Mouse (Mus musculus) T-helper 17 cell (primary cell): ENCODE data around the gene Slc25a51.
"Not testable (repeated sequence)": the region's sequence is repeated elsewhere in the genome, so short reads cannot be mapped to it uniquely, and the experiment has no call there.

Experiments
- in situ Hi-C, 2 experiments: fragments of 300-600 bp; cut with MboI, MseI; formaldehyde crosslinking; loops; 1 replicate in 1 of 2; 2 replicates in 1 of 2; pipeline ENCODE4 v1.15.1; 2025; ENCODE audit warnings: high pct_unique_total_duplicates in 2 of 2

Gene Slc25a51

DNA sequence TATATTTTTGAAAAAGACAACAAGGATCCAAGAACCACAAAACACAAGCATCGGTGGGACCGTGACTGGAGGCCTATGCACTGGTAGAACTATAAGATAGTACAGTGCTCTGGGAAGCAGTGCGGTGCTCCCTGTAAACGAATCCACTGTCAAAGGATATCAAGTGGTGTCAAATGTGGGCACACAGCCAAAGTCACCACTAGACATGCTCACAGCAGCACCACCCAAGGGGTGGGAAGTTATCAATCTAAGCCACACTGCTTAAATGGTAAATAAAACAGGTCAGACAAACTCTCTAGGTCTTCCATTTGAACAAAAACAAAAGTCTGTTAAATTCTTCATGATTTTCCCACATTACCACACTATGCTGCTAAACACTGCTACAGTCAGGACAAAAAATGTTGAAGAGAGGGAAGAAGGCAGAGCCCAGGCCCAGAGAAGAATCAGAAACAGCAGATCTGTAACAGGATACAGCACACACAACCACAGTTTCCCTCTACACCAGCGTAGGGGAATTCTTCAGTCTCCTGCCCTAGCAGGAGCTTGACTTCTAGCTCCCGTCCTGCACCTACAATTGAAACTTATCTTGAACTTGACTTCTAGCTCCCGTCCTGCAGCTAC is 5.6 kb downstream of the Slc25a51 start:
- in situ Hi-C loops = loop anchor here in 1 of 2 experiments (10.0 kb wide), 1 partner anchor 742 kb away; no protein-coding TSS in a partner anchor

DNA sequence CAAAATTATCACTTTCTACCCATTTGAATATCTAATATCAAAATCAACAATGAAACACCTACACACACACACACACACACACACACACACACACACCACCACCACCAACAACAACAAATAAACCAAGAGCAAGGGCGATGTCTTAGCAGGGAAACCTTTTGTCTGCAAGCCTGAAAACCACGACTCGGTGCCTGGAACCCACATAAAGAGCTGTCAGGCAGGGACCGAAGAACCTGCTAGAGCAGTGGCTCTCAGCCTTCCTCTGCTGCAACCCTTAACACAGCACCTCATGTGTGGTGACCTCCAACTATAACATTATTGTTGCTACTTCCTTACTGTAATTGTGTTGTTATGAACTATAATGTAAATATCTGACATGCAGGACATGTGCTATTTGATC is 6.3 kb downstream of the Slc25a51 start:
- in situ Hi-C loops = loop anchor here in 1 of 2 experiments (10.0 kb wide), 1 partner anchor 743 kb away; no protein-coding TSS in a partner anchor

DNA sequence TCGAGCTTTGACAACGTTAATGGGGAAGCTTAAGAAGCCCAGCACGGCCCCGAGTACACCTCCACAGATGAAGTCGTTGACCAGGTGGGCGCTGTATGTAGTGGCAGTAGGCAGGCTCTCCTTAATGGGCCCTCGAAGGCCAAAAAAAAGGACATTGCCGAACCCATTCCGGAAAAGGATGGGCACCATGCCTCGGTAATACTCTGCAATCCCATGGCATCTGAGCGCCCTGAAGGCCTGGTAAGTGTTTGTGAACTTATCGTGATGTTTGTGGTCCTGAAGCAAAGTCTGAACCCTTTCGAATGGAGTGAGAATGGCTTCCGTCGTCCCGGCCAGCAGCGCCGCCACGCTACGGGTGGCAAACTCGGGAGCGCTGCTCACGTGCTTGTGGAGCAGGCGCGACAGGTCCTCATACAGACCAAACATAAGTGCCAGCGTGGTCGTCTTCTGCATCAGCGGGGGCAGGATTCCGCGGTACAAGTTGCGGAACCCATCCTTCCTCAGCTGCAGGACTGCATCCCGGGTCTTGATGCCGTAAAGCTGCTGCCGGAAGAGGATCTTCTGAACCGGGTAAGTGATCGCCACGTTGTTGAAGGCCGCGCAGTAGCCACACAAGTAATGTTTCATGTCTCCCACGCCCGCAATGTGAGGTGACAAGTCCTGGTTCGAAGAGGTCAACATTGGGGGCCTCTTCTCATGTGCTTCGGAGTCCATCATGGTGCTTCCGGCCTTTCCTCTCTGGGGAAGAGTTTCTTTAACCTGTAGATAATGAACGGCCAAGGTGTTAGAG is 8.9 kb downstream of the Slc25a51 start:
- in situ Hi-C loops = loop anchor here in 1 of 2 experiments (10.0 kb wide), 1 partner anchor 745 kb away; no protein-coding TSS in a partner anchor

DNA sequence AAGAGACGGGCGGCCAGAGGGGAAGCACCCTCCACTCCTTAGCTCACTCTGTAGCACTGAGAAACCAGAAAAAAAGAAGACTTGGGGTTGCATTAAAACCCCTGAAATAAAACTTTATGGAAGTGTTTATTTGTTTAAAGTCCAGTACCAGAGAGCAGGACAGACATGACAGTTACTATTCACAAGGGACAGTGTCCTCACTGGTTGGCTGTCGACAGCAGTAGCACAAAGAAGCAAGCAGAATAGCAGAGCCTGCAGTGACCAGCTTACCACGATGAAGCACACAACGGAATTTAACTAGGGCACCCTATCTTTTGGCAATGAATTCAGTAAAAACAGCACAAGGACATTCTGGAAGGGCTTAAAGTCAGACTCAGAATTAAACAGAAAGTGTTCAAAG is 10.3 kb downstream of the Slc25a51 start:
- in situ Hi-C loops = not testable (repeated sequence)

- in situ Hi-C loops = not testable (repeated sequence)
These were observed 12.4 kb downstream of the Slc25a51 start for GRCm38 (mm10) chr4:45396211-45396610.

DNA sequence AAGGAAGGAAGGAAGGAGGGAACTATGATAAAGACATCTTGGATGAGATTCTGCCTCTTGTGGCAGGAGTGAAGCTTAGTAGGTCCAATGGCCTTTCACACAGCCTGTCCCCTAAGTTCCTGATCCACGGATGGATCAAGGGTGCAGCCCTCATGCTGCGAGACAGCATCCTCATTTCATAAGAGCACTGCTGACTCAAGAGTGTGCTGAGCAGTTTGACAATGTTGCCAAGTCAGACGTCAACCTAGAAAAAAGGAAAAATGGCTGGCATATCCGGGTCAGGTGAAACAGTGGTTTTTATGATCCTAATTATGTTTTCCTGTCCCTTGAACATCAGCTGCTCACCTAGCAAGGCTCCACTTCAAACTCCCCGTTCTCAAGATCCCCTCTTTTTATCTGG is 14.9 kb downstream of the Slc25a51 start:
- in situ Hi-C loops = no loop called here

DNA sequence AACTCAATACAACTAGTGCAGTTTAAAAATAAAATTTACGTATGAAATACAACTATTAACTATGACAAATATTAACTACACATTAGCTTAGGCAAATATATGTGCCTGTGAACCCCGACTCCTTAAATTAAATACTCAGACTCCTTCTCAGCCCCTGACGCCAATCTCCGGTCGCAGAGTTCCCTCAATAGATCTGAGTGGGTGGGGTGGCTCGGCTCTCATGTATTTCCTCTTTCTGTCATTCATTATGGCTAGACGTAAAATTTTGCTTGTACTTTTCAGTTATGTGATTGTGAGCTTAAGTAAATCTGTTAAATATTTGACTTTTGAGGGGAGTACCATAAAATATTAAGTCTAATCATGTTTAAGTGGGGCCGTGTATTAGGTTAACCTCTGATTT is 15.6 kb downstream of the Slc25a51 start:
- in situ Hi-C loops = no loop called here

GRCm38 (mm10) chr4:45392572-45392971 is 16.0 kb downstream of the Slc25a51 start:
- in situ Hi-C loops = no loop called here

- in situ Hi-C loops = no loop called here
These were observed 16.5 kb downstream of the Slc25a51 start for GRCm38 (mm10) chr4:45392099-45392498.

DNA sequence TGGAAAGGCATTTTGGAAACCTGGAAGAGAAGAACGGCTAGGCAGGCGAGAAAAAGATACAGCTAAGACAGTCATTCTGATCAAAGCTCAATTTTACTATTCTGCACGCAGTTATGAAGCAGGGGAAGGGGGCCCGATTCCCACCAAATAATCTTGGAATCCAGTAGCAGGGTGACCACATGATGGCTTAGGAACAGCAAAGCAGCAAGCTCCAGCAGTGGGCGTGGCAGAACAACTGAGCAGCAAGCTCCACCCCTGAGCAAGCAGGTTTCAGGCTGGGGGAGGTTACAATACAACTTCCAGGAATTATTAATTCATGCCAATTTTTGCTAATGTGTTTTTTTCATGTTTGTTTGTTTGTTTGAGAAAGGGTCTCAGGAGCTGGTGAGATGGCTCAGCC is 21.3 kb downstream of the Slc25a51 start:
- in situ Hi-C loops = not testable (repeated sequence)

GRCm38 (mm10) chr4:45382133-45382532 is 26.4 kb downstream of the Slc25a51 start:
- in situ Hi-C loops = not testable (repeated sequence)

GRCm38 (mm10) chr4:45380903-45381580 is 27.5 kb downstream of the Slc25a51 start:
- in situ Hi-C loops = not testable (repeated sequence)

DNA sequence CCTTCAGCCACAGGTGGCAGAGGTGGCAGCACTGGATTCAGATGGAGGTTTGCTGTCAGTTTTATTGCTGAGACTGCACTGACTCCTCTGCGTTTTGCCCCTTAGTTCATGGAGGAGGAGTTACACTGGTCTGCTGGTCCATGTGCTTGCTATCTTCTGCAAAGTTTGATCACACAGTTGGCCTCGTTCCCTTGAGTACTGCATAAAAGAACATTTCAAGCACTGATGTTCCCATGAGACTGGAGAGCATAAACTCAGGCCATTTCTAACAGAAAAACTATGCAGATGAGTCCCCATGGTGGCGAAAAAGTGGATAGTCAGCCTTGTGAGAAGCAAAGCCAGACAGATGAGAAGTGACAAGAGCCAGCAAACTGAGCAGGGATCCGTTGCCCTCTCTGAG is 32.0 kb downstream of the Slc25a51 start:
- in situ Hi-C loops = no loop called here

GRCm38 (mm10) chr4:45374879-45375278 is 33.7 kb downstream of the Slc25a51 start:
- in situ Hi-C loops = loop anchor here in 1 of 2 experiments (25.0 kb wide), 1 partner anchor 787 kb away; no protein-coding TSS in a partner anchor

- in situ Hi-C loops = loop anchor here in 1 of 2 experiments (25.0 kb wide), 1 partner anchor 791 kb away; no protein-coding TSS in a partner anchor
These were observed 37.3 kb downstream of the Slc25a51 start for GRCm38 (mm10) chr4:45371261-45371660.

DNA sequence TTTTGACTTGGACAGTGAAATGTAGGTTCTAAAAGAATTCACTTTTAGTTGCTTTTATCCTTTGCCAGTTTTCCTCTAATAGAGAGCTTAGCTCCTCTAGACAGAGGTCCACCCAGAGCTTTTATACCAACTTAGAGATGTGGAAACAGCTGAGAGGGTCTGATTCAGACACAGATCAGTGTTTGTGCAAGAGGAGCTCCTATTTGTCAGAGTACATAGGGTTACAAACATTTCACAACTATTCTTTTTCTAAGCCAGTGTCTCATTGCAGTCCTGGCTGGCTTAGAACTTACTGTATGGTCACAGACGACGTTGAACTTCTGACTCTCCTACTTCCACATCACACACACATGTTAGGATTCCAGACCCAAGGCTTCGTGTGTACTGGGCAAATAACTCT is 51.9 kb downstream of the Slc25a51 start:
- in situ Hi-C loops = loop anchor here in 1 of 2 experiments (25.0 kb wide), 1 partner anchor 806 kb away; no protein-coding TSS in a partner anchor
